Mouse (Mus musculus) retina, postnatal 7 days (tissue): Measurements from ENCODE around the gene Car10.
A peak's percentile ranks its signal among the peaks of the same experiment; 100 is the strongest.

Source experiments
- DNase-seq: peaks from one replicate; pipeline ENCODE4 v3.0.0-alpha.2; 2012; ENCODE audit warnings: low read depth, low spot score

Gene Car10

DNA sequence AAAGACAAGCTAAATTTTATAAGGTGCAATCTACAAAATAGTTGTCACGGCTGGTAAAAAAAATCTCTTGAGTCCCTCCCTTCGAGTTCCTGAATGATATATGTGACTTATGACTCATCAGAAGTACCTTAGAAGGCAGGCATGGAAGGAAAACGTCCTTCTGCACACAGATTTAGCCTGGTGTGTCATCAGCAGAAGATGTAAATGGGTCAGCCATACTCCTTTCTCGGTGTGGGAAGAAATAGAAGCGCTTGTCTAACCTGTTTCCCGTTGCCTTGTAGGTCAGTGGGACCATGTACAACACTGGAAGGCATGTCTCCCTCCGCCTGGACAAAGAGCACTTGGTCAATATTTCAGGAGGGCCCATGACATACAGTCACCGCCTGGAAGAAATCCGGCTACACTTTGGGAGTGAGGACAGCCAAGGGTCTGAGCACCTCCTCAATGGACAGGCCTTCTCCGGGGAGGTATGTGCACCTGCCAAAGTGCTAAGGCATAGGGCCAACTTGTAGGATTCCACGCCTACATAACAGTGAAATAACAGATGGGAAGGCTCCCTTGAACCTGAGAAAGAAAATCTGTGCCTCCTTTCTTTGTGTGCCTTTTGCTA, 392.5 kb downstream of the Car10 start:
- DNase-seq, result no peak

DNA sequence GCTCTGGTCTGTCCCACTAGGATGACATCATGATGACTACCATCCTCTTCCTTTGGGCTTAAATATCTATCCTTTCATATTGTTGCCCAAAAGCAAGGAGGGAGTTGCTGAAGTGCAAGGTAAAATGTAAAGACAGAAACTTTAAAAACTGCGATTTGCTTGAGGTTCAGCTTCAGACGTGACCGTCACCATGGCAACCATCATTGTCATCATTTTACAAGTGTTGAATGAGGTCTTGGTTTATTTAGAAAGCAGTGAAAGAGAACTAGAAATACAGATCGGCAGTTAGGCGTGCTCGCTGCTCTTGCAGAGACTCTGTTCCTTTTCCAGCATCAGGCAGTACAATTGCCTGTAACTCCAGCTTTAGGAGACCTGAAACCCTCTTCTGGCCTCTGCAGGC, 400.1 kb downstream of the Car10 start:
- DNase-seq, result no peak

DNA sequence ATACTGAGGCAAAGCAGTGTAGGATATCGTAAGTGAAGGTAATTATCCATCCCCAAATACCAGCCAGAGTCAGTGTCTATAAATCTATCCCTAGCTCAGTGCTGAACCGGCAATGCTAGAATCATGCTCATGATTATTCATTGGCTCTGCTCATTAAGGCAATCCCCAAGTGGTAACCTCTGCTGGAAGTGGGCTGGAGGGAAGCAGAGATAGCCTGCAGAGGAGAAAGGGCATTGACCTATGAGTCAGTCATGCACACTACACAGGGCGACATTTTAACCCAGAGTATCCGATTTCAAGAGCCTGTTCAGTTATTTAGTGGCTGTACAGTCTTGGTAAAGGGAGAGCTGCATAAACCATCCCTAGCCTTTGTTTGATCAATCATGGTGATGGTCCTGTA, 402.6 kb downstream of the Car10 start:
- no peak for DNase-seq

DNA sequence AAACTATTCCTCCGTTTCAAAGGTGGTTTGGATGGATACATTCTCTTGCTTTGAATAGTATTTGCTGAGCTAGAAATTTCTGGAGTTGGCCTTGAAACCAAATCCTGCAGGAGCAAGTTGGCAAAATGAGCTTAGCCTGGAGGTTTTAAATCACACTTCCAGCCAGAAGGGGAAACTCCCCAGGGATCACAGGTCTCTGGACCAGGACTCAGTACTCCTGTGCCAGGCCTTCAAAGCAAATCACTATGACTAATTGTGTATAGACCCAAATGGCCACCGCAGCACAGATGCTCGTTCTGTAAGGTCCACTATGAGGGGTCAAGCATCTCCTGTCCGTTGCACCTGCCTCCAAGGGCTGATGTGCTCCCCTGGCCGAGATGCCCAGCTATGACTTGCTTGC, 403.8 kb downstream of the Car10 start:
- DNase-seq, result no peak

DNA sequence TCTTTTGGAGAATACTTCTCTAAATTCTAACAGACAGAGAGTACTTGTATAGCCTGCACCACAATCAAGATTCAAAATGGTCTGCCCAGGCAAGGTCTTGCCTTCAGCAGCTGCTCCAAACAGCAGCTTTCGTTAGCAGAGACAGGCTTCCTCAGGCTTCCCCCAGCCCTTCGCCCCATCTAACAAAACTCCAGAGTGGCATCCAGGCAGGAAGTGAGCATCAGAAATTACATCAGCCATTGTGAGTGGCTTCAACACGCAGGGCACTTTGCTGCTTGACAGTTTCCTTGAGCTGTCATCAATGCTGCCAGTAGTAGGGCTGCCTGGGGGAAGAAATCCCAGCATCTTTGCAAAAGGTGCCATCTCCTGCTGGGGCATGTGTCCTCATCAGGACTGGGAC, 405.0 kb downstream of the Car10 start:
- no peak for DNase-seq

DNA sequence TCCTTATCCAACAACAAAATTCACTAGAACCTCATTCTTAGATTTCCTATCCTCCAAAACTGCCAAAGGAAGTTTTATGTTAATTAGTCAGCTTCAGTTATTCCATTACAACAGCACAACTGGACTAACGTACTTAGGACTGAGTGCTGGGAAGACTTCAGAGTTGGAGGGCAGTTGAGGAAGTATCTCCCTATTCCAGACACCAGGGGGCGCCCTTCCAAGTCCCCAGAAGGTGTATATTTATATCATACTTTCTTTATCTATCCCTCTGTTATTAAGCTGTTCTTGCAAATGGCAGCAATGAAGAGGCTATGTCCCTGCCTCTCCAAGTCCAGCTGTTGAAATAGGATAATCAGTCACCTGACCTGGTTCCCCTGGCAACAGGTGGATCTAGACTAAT, 405.6 kb downstream of the Car10 start:
- DNase-seq, result no peak

DNA sequence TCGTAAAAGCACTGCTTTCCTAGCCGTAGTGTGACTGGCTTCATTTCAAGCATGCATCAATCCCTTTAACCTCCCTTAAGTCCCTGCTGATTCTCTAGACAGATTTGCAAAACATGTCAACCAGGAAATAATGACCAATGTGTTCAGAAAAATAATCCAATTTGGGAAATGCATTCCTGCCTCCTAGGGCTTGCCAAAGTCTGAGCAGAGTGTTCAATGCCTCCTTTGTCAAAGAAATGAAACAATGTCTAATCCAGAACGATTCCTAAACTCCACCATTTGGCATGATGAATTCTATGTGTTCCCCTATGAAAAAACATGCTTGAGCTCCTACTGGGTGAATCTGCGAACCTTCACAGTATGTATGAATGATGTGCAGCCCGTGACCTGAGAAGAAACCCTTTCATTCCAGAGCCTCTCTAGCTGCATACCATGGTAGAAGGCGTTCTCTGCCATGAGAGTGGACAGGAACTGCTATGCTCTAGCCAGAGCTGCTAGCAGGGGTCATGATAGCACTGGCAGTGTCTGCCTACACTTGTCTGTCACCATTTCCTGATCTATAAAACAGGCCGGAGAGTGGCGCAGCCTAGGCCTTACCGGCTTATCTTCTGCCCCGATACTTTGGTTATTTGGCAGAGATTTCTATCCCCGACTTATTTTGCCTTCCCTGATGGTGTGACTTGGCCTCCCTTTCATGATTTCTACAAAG, 411.9 kb downstream of the Car10 start:
- no peak for DNase-seq

DNA sequence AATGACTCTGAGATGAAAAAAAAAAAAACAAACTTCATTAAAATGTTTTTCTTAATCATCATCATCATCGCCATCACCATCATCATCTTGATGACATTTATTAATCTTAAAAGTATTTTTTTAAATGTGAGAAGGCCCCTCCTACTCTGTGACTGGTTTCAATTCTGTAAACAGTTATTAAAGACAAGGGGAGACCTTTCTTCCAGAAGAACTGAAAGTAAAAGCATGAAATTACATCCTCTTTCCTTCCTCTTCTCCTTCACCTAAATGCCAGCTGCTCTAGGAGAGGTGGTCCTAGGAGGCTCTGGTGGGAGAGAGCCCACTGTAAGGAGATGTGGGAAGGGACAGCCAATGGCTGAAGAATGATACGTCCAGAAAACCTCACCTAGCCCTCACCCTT, 415.0 kb downstream of the Car10 start:
- no peak for DNase-seq

DNA sequence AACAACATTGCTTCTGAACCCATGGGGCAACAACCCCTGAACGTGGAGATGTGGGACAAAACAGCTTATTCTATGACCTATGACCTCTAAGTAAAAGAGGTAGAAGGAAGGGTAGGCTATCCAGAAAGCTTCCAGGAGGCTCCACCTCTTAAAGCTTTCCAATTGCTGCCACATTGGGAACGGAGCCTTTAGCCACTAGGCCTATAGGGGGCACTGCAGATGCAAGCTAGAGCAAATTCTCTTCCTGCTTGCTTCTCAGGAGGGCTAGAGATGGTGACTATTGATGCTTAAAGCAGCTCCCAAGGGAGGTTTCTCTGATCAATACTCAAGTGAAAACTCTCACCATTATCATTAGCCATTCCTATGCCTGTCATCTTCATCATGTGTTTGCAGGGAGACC, 416.6 kb downstream of the Car10 start:
- no peak for DNase-seq

DNA sequence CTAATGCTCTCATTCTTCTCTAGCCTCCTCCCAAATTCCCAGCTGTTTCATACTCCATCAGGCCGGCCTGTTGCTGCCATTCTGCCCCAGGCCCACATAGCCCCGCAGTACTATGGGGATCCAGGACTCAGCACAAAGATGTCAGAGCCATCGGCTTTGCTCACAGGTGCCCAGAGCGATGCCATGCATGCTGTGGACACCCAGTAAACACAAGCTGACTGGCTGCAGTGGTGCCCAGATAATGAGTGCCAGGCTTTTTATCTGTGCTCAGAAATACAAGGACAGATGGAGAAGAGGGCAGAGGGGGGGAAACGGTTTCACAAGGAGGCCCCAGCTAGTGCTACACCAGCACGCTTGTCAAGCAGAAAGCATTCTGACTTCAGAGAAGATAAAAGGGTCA, 417.7 kb downstream of the Car10 start:
- DNase-seq, result no peak

DNA sequence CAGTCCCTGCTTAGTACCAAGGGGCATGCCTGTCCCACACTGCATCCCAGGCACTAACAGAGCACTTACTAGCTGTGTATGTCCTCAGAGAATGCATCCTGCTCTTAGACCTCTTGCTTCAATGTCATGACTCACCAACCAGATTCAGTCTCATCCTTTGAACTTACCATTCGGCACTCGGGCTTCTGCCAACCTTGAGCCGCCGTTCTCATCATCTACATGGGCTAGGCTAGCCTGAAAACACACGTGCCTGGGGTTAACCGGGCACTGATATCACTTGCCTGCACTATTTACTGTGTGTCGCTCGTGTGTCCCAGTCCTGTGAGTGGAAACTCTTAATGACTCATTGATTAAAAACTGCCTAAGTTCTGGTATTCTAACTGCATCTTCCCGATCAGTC, 418.4 kb downstream of the Car10 start:
- no peak for DNase-seq

DNA sequence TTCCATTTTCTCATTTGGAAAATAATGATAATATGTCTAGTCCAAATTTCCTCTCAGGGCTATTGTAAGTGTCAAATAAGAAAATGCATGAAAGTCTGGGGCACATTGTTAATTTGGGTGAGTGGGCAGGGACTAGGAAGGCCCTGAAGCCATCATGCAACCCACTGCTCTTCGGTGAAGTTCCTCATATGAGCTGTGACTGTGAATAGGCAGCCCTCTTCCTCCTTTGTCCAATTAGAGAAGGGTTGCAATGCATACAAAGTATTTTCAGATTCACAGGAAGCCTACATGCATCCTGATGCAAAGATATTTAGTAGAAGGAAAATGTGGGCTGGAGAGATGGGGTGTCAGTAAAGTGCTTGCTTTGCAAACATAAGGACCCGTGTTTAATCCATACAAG, 419.1 kb downstream of the Car10 start:
- DNase-seq, result no peak

DNA sequence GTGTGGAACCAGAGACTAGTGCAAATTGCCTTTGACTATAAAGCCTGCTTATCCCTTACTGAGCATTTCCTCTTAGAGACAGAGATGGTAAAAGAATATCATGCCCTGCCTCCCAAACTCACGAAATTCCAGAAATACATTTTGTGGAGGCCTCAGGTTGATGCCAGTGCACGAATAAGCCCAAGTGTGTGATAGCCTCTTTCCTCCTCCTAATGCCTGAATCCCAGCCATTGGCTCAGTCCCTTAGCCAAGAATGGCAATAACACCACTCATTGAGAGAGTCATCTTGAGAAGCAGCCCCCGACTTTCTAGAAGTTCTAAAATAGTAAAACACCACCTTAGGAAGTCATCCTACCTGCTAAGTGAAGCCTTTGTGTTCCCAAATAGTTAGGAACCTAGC, 424.7 kb downstream of the Car10 start:
- DNase-seq, result no peak

DNA sequence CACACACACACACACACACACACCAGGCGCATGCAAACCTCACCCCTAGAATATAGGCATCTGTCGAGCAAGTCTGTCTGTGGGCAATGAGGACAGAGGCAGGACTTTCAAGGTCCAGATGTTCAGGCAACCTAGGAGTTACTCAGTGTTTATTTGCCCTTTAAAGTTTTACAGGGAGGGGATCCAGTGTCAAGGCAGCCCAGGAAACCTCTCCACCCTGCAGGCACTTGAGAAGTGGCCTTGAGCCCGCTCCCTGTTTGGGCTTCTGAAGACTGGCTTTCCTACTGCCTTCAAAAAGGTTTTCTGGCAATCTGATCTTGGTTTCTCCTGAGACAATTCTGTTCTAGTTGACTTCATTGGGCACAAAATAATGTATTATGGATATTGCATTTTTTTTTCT, 428.1 kb downstream of the Car10 start:
- DNase-seq, result no peak

DNA sequence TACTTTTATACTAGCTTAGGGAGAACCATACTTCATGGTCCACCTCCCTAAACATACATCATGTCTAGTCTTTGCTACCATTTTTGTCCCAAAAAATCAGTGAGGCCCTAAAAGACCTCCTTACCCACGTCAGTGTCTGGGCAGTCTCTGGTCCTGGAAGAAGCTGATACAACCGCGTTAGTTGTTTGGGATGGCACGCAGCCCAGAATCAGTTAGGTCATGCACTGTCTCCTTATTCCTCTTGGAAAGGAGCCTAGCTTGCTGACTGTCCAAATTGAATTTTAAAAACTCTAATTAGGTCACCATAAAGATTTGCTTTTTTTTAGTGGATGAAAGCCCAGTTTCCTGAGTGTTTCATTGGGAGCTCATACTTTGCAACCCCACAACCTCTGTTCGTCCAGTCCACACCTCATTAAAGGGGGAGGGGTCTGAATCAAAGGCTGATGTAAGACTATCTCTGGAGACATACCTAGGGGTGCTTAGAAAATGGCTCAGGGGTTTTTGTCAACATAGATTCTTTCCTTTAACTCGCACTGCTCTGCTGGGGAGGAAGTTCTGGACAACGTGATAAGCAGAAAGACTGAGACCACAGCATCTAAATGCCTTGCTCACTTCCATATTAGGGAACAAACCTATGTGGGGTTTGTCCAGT, 433.3 kb downstream of the Car10 start:
- DNase-seq, result no peak

DNA sequence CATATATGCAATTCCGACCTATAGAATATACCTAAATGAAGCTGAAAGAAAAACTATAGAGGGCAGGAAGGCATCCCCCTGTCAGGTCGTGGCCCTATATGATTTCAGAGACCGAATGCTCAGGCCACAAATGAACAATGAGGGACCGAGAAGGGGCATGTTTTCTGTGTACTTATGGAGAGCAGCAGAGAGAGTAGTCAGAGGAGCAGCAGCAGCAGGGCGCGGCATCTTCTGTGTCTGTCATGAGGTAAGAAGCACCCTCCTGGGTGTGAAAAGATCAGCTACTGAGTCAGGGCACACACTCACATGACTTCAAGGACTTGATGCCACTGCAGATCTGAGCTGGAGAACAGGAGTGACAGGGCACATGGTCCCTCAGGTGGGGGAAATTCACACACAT, 438.4 kb downstream of the Car10 start:
- no peak for DNase-seq

DNA sequence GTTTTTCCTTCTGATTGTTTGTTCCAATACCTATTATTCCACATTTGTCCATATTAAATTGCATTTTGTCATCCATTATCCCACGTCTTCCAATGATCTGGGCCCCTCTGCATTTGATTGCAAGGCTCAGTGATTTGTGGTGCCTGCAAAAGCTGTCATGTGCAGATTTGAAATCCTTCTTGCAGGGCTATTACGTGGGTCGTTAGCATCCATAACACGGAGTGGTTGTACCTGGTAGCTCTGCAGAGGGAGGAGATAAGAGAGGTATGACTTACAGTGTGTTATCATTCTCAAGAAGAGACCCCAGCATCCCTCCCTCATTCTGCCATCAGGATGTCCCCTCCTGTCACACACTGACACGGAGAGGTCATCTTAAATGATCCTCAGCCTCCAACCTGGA, 451.1 kb downstream of the Car10 start:
- no peak for DNase-seq

DNA sequence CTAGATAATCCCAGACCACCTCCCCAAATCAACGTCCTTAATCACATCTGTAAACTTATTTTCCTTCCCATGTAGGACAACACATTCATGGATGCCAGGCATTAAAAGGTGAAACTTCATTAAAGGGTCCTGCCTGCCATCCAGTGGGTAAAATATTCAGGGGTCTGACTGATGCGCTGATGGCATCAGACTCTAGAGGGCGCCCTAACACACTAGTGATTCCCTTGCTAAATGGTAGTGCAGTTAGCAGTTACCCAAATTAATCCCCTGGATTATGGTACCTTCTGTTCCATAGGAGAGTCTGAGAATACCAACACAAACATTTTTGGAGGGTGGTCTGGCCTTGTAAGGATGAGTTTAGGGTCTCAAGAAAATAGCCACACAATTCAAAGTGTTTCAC, 453.1 kb downstream of the Car10 start:
- DNase-seq, result peak; percentile 5

DNA sequence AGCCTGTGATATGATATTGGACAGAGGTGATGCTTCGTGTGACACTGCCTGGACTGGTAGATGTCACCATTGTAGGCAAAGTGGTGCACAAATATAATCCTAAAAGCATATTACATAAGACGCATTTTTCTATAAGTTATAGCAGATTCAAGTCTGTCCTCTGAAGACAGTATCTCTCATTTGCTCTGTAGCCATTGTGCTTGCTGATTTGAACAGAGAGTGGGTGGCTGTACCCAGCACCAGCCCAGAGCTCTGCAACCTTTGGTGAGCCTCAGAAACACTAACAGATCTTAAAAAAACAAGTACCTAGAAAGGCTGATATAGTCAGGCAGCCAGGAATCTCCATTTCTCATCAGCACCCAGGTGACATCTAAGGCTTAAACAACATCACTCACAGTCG, 461.3 kb downstream of the Car10 start:
- no peak for DNase-seq

DNA sequence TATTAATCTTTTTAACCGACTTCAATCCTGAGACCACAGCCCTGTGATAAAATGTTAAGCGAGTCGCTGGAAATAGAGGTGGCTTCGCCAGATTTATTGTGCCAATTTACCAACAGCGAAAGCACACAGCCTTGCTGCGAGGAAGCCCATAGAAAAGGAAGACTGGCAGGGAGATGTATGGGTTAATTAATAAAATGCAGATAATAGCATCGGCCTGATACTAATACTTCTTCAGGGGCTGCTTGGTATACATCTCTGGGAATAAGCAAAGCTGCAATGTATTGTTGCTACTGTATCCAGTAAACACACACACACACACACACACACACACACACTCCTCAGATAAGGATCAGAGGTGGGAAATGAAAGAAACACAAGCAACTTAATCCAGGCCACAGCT, 462.7 kb downstream of the Car10 start:
- no peak for DNase-seq

DNA sequence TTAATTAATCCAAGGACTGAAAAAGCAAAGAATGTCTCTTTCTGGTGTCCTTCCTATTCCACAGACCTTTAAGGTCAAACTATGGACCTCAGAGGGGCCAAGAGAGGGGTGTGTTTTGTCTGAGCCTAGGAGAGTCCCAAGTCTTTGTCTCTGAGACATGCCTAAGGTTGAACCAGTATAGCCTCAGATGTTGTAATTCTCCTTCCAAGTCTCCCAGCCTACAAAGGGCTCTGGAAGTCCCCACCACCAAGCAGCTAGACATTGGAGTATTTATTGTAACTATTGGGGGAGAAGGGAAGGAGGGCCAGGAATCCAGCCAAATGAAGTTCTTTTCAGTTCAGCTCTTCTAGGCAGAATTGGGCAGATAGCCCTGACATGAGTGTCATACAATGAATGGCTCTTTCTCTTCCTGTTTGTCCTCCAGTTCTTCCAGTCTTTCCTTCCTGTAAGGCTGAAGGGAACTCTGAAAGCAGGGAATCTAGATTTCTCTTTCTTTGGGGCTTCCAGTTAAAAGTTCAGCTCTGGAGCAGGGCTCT, 464.6 kb downstream of the Car10 start:
- DNase-seq, result no peak

DNA sequence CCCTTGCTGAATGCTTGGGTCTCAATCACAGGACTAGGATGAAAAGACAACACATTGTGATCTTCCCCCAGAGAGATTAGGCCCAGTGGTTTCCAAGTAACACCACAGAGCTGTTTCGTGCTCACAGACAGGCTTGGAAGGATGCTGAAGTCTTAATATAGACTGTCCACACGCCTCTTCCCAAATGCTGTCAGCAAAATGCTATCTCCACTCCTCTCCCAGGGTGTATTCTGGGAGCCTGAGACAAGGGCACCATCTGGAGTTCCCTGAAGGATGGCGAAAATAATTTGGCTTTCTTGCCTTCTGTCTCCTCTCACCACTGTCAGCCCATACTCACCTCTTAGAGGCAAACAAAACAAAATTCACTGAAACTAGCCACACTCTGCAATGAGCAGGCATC, 467.9 kb downstream of the Car10 start:
- no peak for DNase-seq
